ENCODE assay signal across 11 mouse cellular contexts in the genomic region with DNA sequence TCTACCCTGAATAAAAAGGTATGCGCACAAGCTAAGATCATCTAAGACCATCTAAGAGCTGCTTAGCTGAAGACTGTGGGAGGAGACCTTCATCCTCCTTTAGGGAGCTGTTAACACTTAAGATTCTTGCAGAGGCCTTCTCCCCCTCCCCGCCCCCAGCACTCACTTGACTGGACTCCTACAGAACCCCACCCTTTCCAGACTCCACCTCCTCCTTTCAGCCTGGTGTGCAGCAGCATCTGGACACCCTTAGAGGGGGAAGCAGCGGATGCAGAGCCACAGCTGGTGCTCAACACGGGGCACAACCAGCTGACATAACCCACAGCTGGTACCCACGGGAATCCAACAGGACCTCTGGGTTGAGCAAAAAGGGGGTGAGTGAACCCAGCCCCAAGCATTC. TPM values are rescaled to one million over a fixed set of nuclear protein-coding genes. Genes with fewer than 3 reads are reported as not detected.
DNase-seq lines count a peak whose midpoint lies in the region; ATAC-seq lines count a peak whose summit lies in the region.
"Had no signal": no experiment of that assay in that cellular context is flagged by ENCODE, and none has a peak within 500 bp of the region (broad histone marks: within the 10 kb centered on the region; RNA-seq: fewer than 3 reads in every experiment).

No protein-coding gene starts in this region.

- no peaks in the 10 kb centered on the region for H3K27me3 ChIP-seq in embryonic facial prominence, embryonic 11.5 days (ENCODE audit: control insufficient read depth, insufficient read depth, low read length)
- H3K27me3 ChIP-seq in embryonic facial prominence, embryonic 10.5 days (replicated peaks; ENCODE audit: low read depth, poor library complexity, severe bottlenecking), result no peaks in the 10 kb centered on the region
- H3K27me3 ChIP-seq in embryonic facial prominence, embryonic 15.5 days, result no peaks in the 10 kb centered on the region
- H3K27me3 ChIP-seq: neural tube, embryonic 12.5 days had no signal

- peak; percentile 33 for DNase-seq in embryonic facial prominence, embryonic 11.5 days (ENCODE audit: low spot score)
- DNase-seq in embryonic facial prominence, embryonic 10.5 days (ENCODE audit: low spot score), result no peak
- DNase-seq in kidney, postnatal 25 days, result peak; percentile 43 to 79
- peak; percentile 57 for DNase-seq in lung, postnatal 25 days (ENCODE audit: low spot score)
- no peak for DNase-seq in spleen, postnatal 4 days (ENCODE audit: low spot score in 2 of 2)
- DNase-seq in urinary bladder, adult 18-20 months (ENCODE audit: low spot score in 2 of 2), result no peak
- DNase-seq: cerebellum, adult 9-10 months had no signal

- peaks cover 4% of the 10 kb centered on the region; the same call in 1 of the 2 replicates for H3K4me1 ChIP-seq in embryonic facial prominence, embryonic 11.5 days (ENCODE audit: control insufficient read depth, insufficient read depth, low read length)
- H3K4me1 ChIP-seq in embryonic facial prominence, embryonic 10.5 days, result peaks cover 15% of the 10 kb centered on the region
- H3K4me1 ChIP-seq in embryonic facial prominence, embryonic 15.5 days, result peaks cover 10% of the 10 kb centered on the region
- H3K4me1 ChIP-seq: neural tube, embryonic 12.5 days had no signal

- no peaks in the 10 kb centered on the region for H3K9me3 ChIP-seq in embryonic facial prominence, embryonic 11.5 days (replicated peaks; ENCODE audit: control insufficient read depth, low read length)
- no peaks in the 10 kb centered on the region for H3K9me3 ChIP-seq in embryonic facial prominence, embryonic 10.5 days
- no peaks in the 10 kb centered on the region for H3K9me3 ChIP-seq in embryonic facial prominence, embryonic 15.5 days (replicated peaks)
- H3K9me3 ChIP-seq: neural tube, embryonic 12.5 days had no signal

- H3K9ac ChIP-seq in embryonic facial prominence, embryonic 11.5 days (replicated peaks; ENCODE audit: low read length), result no peak overlapping the region
- H3K9ac ChIP-seq in embryonic facial prominence, embryonic 15.5 days, result no peak overlapping the region
- H3K9ac ChIP-seq: neural tube, embryonic 12.5 days had no signal

- no peak overlapping the region for H3K27ac ChIP-seq in embryonic facial prominence, embryonic 11.5 days (replicated peaks; ENCODE audit: low read depth, low read length)
- no peak overlapping the region for H3K27ac ChIP-seq in embryonic facial prominence, embryonic 10.5 days (replicated peaks)
- no peak overlapping the region for H3K27ac ChIP-seq in embryonic facial prominence, embryonic 15.5 days (replicated peaks)
- H3K27ac ChIP-seq: neural tube, embryonic 12.5 days had no signal

- H3K4me3 ChIP-seq in embryonic facial prominence, embryonic 11.5 days (ENCODE audit: low read depth, low read length), result no peak overlapping the region
- H3K4me3 ChIP-seq in embryonic facial prominence, embryonic 10.5 days, result no peak overlapping the region
- no peak overlapping the region for H3K4me3 ChIP-seq in embryonic facial prominence, embryonic 15.5 days (replicated peaks)
- H3K4me3 ChIP-seq: neural tube, embryonic 12.5 days had no signal

- 52% methylated on average over 5 of the region's 5 CpGs for WGBS in embryonic facial prominence, embryonic 11.5 days
- WGBS in embryonic facial prominence, embryonic 10.5 days, result 73% methylated on average over 5 of the region's 5 CpGs
- 47% methylated on average over 5 of the region's 5 CpGs for WGBS in embryonic facial prominence, embryonic 15.5 days

- peak; percentile 48; the same call in 1 of the 2 replicates for ATAC-seq in embryonic facial prominence, embryonic 11.5 days (replicated peaks; ENCODE audit: insufficient number of reproducible peaks, low FRiP score, low TSS enrichment, low read depth)
- 0 out of 2 replicates have a peak, but pooled peaks have one; percentile 36 for ATAC-seq in embryonic facial prominence, embryonic 15.5 days (ENCODE audit: insufficient number of reproducible peaks, low FRiP score, low TSS enrichment, low read depth)
- no peak for ATAC-seq in inflammation-experienced regulatory T-cells, adult 6 months
- ATAC-seq: activated CD4-positive, CD25-positive, alpha-beta regulatory T cell, adult 4 months had no signal

- H3K36me3 ChIP-seq in embryonic facial prominence, embryonic 11.5 days (replicated peaks; ENCODE audit: control insufficient read depth, insufficient read depth, low read depth, low read length), result no peaks in the 10 kb centered on the region
- H3K36me3 ChIP-seq in embryonic facial prominence, embryonic 10.5 days (replicated peaks), result no peaks in the 10 kb centered on the region
- H3K36me3 ChIP-seq in embryonic facial prominence, embryonic 15.5 days, result no peaks in the 10 kb centered on the region
- H3K36me3 ChIP-seq: neural tube, embryonic 12.5 days had no signal

- no peak overlapping the region for H3K4me2 ChIP-seq in embryonic facial prominence, embryonic 11.5 days (ENCODE audit: low read depth, low read length)
- no peak overlapping the region for H3K4me2 ChIP-seq in embryonic facial prominence, embryonic 15.5 days (replicated peaks)
- H3K4me2 ChIP-seq: neural tube, embryonic 12.5 days had no signal

RNA-seq across cellular contexts. Expression of gene Hnrnpa3, which starts 25.3 kb away (rescaled TPM):
- 335 and 356 TPM in 2 replicates for polyA plus RNA-seq in embryonic facial prominence, embryonic 11.5 days (2014; fragmentation: Nextera tagmentation; extraction: Ambion mirVana)
- 364 and 384 TPM in 2 replicates for polyA plus RNA-seq in embryonic facial prominence, embryonic 10.5 days (2016; fragmentation: Nextera tagmentation; extraction: Ambion mirVana)
- polyA plus RNA-seq in embryonic facial prominence, embryonic 15.5 days (2015; fragmentation: Nextera tagmentation; extraction: Ambion mirVana), result 242 and 268 TPM in 2 replicates
- 100 to 1,000 TPM in 2 of 3 experiments, 10 to 100 TPM in 1; 98.6 to 213 (median 185) TPM for polyA plus RNA-seq in inflammation-experienced regulatory T-cells, adult 6 months (2017; shearing (Covaris generic))

Comparison
In these comparisons a context has a peak if more than half of its experiments do, and no peak if none do; other contexts are left out.
1. DNase-seq: peak in embryonic facial prominence, embryonic 11.5 days (single experiment), kidney, postnatal 25 days (2 of 2) and lung, postnatal 25 days (single experiment); none in embryonic facial prominence, embryonic 10.5 days (single experiment), spleen, postnatal 4 days (0 of 2) and urinary bladder, adult 18-20 months (0 of 2).